Mouse (Mus musculus) midbrain, embryonic 10.5 days (tissue): ENCODE measurements at regions not wholly inside any gene's neighbourhood (a gene's known extent, or its start where the extent isn't known, plus 50 kb on each side); places are given as distances from the start of the nearest gene placed in this dataset.

Experiments used
- DNase-seq: peaks from one replicate; pipeline ENCODE4 v3.0.0-alpha.2; 2017; ENCODE audit warnings: low spot score
- H3K27ac ChIP-seq: fragments of 300-500 bp; sonication (generic); replicated peaks from 2 replicates; pipeline ENCODE4 v1.5.1; 2016; ENCODE audit warnings: mild to moderate bottlenecking
- H3K27me3 ChIP-seq: fragments of 300-500 bp; sonication (generic); 2 replicates; pipeline ENCODE4 v1.6.1; 2016; ENCODE audit warnings: low read depth, mild to moderate bottlenecking; ENCODE audit not compliant: poor library complexity, severe bottlenecking
- H3K36me3 ChIP-seq: fragments of 300-500 bp; sonication (generic); 2 replicates; pipeline ENCODE4 v1.6.1; 2016; ENCODE audit warnings: mild to moderate bottlenecking, moderate library complexity
- H3K4me1 ChIP-seq: fragments of 300-500 bp; sonication (generic); 2 replicates; pipeline ENCODE4 v1.6.1; 2016
- H3K4me3 ChIP-seq: fragments of 300-500 bp; sonication (generic); 2 replicates; pipeline ENCODE4 v1.5.1; 2016; ENCODE audit warnings: mild to moderate bottlenecking, moderate library complexity
- H3K9me3 ChIP-seq: fragments of 300-500 bp; sonication (generic); replicated peaks from 2 replicates; pipeline ENCODE4 v1.6.1; 2016; ENCODE audit warnings: mild to moderate bottlenecking
- WGBS: fragments of 180-500 bp; shearing (Covaris S2); methylation state at CpG from one replicate; pipeline ENCODE4 v1.1.7; 2016; 5-methylcytosine and 5-hydroxymethylcytosine counted together

- DNase-seq: no peak
- no peak overlapping the region for H3K4me3 ChIP-seq
- H3K4me1 ChIP-seq: no peaks in the 10 kb centered on the region
- H3K27me3 ChIP-seq: no peaks in the 10 kb centered on the region
- 89% methylated on average over 2 of the region's 2 CpGs for WGBS
- H3K9me3 ChIP-seq: no peaks in the 10 kb centered on the region
- H3K27ac ChIP-seq: no peak overlapping the region
- H3K36me3 ChIP-seq: peaks cover 43% of the 10 kb centered on the region
Observed at GRCm38 (mm10) chr12:109662179-109662578, 62.0 kb upstream of the Rtl1 start.

GRCm38 (mm10) chr12:109674766-109675165, 74.6 kb upstream of the Rtl1 start:
- no peaks in the 10 kb centered on the region for H3K9me3 ChIP-seq
- no peaks in the 10 kb centered on the region for H3K27me3 ChIP-seq
- no peak overlapping the region for H3K4me3 ChIP-seq
- WGBS: 88% methylated on average over 4 of the region's 4 CpGs
- peaks cover 40% of the 10 kb centered on the region for H3K36me3 ChIP-seq
- H3K4me1 ChIP-seq: no peaks in the 10 kb centered on the region
- no peak for DNase-seq
- no peak overlapping the region for H3K27ac ChIP-seq

- Histone ChIP-seq H3K36me3 (peaks cover 87% of the 10 kb centered on the region), H3K9me3 (no peaks in the 10 kb centered on the region), H3K27me3 (no peaks in the 10 kb centered on the region), H3K27ac (no peak overlapping the region), H3K4me1 (no peaks in the 10 kb centered on the region), H3K4me3 (no peak overlapping the region)
- 95% methylated on average over 4 of the region's 4 CpGs for WGBS
- no peak for DNase-seq
Observed at GRCm38 (mm10) chr12:109694046-109694445, 93.9 kb upstream of the Rtl1 start.

- Histone ChIP-seq H3K27me3 (no peaks in the 10 kb centered on the region), H3K4me3 (no peak overlapping the region), H3K9me3 (no peaks in the 10 kb centered on the region), H3K27ac (no peak overlapping the region), H3K4me1 (no peaks in the 10 kb centered on the region), H3K36me3 (peaks cover 91% of the 10 kb centered on the region)
- no peak for DNase-seq
- WGBS: 92% methylated on average over 5 of the region's 5 CpGs
Observed at GRCm38 (mm10) chr12:109694801-109695430, 94.8 kb upstream of the Rtl1 start.

GRCm38 (mm10) chr12:109706820-109707219, 106.7 kb upstream of the Rtl1 start:
- 79% methylated on average over 4 of the region's 6 CpGs for WGBS
- Histone ChIP-seq H3K4me3 (no peak overlapping the region), H3K4me1 (no peaks in the 10 kb centered on the region), H3K36me3 (peaks cover 32% of the 10 kb centered on the region), H3K9me3 (no peaks in the 10 kb centered on the region), H3K27me3 (no peaks in the 10 kb centered on the region), H3K27ac (no peak overlapping the region)
- no peak for DNase-seq

GRCm38 (mm10) chr12:109709661-109710060, 109.5 kb upstream of the Rtl1 start:
- Histone ChIP-seq H3K9me3 (no peaks in the 10 kb centered on the region), H3K27ac (no peak overlapping the region), H3K36me3 (peaks cover 50% of the 10 kb centered on the region), H3K4me3 (no peak overlapping the region), H3K4me1 (no peaks in the 10 kb centered on the region), H3K27me3 (no peaks in the 10 kb centered on the region)
- 93% methylated on average over 5 of the region's 5 CpGs for WGBS
- DNase-seq: no peak

GRCm38 (mm10) chr12:109711392-109711791, 111.3 kb upstream of the Rtl1 start:
- Histone ChIP-seq H3K36me3 (peaks cover 66% of the 10 kb centered on the region), H3K9me3 (no peaks in the 10 kb centered on the region), H3K27ac (no peak overlapping the region), H3K4me1 (no peaks in the 10 kb centered on the region), H3K4me3 (no peak overlapping the region), H3K27me3 (no peaks in the 10 kb centered on the region)
- no peak for DNase-seq
- WGBS: 96% methylated on average over 5 of the region's 5 CpGs

- Histone ChIP-seq H3K9me3 (no peaks in the 10 kb centered on the region), H3K4me3 (no peak overlapping the region), H3K27ac (no peak overlapping the region), H3K27me3 (no peaks in the 10 kb centered on the region), H3K4me1 (no peaks in the 10 kb centered on the region), H3K36me3 (peaks cover 71% of the 10 kb centered on the region)
- no peak for DNase-seq
- WGBS: 96% methylated on average over 7 of the region's 7 CpGs
Observed at GRCm38 (mm10) chr12:109711946-109712345, 111.8 kb upstream of the Rtl1 start.

- WGBS: 96% methylated on average over 16 of the region's 16 CpGs
- H3K4me3 ChIP-seq: no peak overlapping the region
- no peaks in the 10 kb centered on the region for H3K9me3 ChIP-seq
- no peaks in the 10 kb centered on the region for H3K27me3 ChIP-seq
- no peaks in the 10 kb centered on the region for H3K4me1 ChIP-seq
- DNase-seq: no peak
- peaks cover 76% of the 10 kb centered on the region for H3K36me3 ChIP-seq
- H3K27ac ChIP-seq: no peak overlapping the region
Observed at GRCm38 (mm10) chr12:109712386-109712785, 112.3 kb upstream of the Rtl1 start.

- no peak overlapping the region for H3K27ac ChIP-seq
- H3K4me3 ChIP-seq: no peak overlapping the region
- H3K4me1 ChIP-seq: no peaks in the 10 kb centered on the region
- H3K9me3 ChIP-seq: no peaks in the 10 kb centered on the region
- no peak for DNase-seq
- WGBS: 96% methylated on average over 3 of the region's 3 CpGs
- H3K27me3 ChIP-seq: no peaks in the 10 kb centered on the region
- H3K36me3 ChIP-seq: peaks cover 82% of the 10 kb centered on the region
Observed at GRCm38 (mm10) chr12:109713041-109713440, 112.9 kb upstream of the Rtl1 start.

- WGBS: 98% methylated on average over 5 of the region's 5 CpGs
- Histone ChIP-seq H3K4me3 (no peak overlapping the region), H3K27ac (no peak overlapping the region), H3K36me3 (peaks cover 85% of the 10 kb centered on the region), H3K4me1 (no peaks in the 10 kb centered on the region), H3K27me3 (no peaks in the 10 kb centered on the region), H3K9me3 (no peaks in the 10 kb centered on the region)
- no peak for DNase-seq
Observed at GRCm38 (mm10) chr12:109714061-109714460, 113.9 kb upstream of the Rtl1 start.

- DNase-seq: no peak
- peaks cover 5% of the 10 kb centered on the region; the same call in 1 of the 2 replicates for H3K4me1 ChIP-seq
- no peak overlapping the region for H3K27ac ChIP-seq
- H3K4me3 ChIP-seq: no peak overlapping the region
- H3K27me3 ChIP-seq: no peaks in the 10 kb centered on the region
- WGBS: 95% methylated on average over 20 of the region's 20 CpGs
- peaks cover 85% of the 10 kb centered on the region for H3K36me3 ChIP-seq
- no peaks in the 10 kb centered on the region for H3K9me3 ChIP-seq
Observed at GRCm38 (mm10) chr12:109716991-109717390, 116.9 kb upstream of the Rtl1 start.

GRCm38 (mm10) chr12:109718036-109718435, 117.9 kb upstream of the Rtl1 start:
- DNase-seq: no peak

GRCm38 (mm10) chr12:109738201-109738600, 138.1 kb upstream of the Rtl1 start:
- H3K4me1 ChIP-seq: no peaks in the 10 kb centered on the region
- H3K27me3 ChIP-seq: no peaks in the 10 kb centered on the region
- WGBS: 94% methylated on average over 10 of the region's 10 CpGs
- no peak overlapping the region for H3K4me3 ChIP-seq
- peaks cover 90% of the 10 kb centered on the region for H3K36me3 ChIP-seq
- no peaks in the 10 kb centered on the region for H3K9me3 ChIP-seq
- DNase-seq: no peak
- H3K27ac ChIP-seq: no peak overlapping the region

More at GRCm38 (mm10) chr12:109718036-109718435, 117.9 kb upstream of the Rtl1 start:
- no peaks in the 10 kb centered on the region for H3K27me3 ChIP-seq
- no peak overlapping the region for H3K27ac ChIP-seq
- H3K36me3 ChIP-seq: peaks cover 87% of the 10 kb centered on the region
- H3K4me3 ChIP-seq: no peak overlapping the region
- 91% methylated on average over 9 of the region's 9 CpGs for WGBS
- peaks cover 5% of the 10 kb centered on the region; the same call in 1 of the 2 replicates for H3K4me1 ChIP-seq
- H3K9me3 ChIP-seq: no peaks in the 10 kb centered on the region
